9 mouse cellular contexts compared by ENCODE assay signal in the genomic region with DNA sequence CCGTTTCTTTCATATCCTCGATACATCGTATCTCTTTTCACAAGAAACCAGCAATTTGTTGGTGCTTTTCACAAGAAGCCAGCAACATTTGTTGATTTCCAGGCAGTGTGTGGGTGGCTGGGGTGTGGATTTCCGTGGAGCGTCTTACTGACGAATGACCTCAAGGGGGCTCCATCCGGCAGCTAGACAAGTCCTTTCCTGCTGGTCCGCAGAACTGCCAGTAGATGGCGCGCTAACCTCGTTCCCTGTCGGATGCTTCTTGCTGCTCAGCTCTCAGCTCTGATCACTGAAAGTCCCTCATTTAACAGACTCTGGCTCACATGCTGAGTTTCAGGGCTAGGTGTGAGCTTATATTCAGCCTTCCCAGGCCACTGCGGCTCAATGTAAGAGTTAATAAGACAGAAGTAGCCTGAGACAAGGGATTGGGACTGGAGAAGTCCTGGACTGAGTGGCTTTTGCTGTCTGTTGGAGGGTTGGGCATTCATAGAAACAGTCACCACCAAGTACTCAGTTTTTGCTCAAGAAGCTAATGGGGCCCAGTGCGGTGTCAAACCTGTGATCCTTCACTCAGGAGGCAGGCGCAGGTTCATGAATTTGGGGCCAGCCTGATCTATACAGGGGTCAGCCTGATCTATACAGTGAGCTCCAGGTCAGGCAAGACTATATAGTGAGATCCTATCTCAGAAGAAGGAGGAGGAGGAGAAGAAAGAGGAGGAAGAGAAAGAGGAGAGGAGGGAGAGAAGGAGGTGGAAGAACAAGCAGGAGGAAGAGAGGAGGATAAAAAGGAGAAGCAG. TPM values are rescaled to one million over a fixed set of nuclear protein-coding genes. Genes with fewer than 3 reads are reported as not detected.
A peak's percentile ranks its signal among the peaks of the same experiment; 100 is the strongest.
DNase-seq lines count a peak whose midpoint lies in the region; TF ChIP-seq lines count a peak whose summit lies in the region.
"Had no signal": no experiment of that assay in that cellular context is flagged by ENCODE, and none has a peak within 500 bp of the region (broad histone marks: within the 10 kb centered on the region; RNA-seq: fewer than 3 reads in every experiment).

No protein-coding gene starts in this region.

- no peak for TF ChIP-seq EP300 in CH12.LX (IDR thresholded peaks at IDR 0.05; ENCODE audit: low read length)

- no peaks in the 10 kb centered on the region for H3K9me3 ChIP-seq in CH12.LX (replicated peaks; ENCODE audit: low read length)
- H3K9me3 ChIP-seq: megakaryocyte, embryonic 14.5 days had no signal

- no peaks in the 10 kb centered on the region for H3K36me3 ChIP-seq in CH12.LX (replicated peaks in 1 of 2; ENCODE audit: control insufficient read depth in 1 of 2, insufficient read depth in 1 of 2, low read length in 1 of 2)

- no peak for TF ChIP-seq POLR2A in CH12.LX (IDR thresholded peaks at IDR 0.05; ENCODE audit: low read depth, low read length)
- no peak for TF ChIP-seq POLR2A in olfactory bulb, adult 2 months (IDR thresholded peaks at IDR 0.05; ENCODE audit: insufficient read depth, low read depth, low read length)

- H3K27ac ChIP-seq in CH12.LX (ENCODE audit: insufficient read depth, low read depth), result no peak overlapping the region
- H3K27ac ChIP-seq in olfactory bulb, adult 2 months (ENCODE audit: insufficient read depth, low read depth, low read length), result no peak overlapping the region

- no peak overlapping the region for H3K4me3 ChIP-seq in CH12.LX (replicated peaks in 1 of 3; ENCODE audit: low read depth in 2 of 3, low read length in 2 of 3, poor library complexity in 1 of 3)
- H3K4me3 ChIP-seq in olfactory bulb, adult 2 months (ENCODE audit: insufficient read depth, low read depth, low read length), result peak overlapping the region; percentile 21; the same call in 1 of the 2 replicates

- peak; percentile 96 for DNase-seq in CH12.LX (ENCODE audit: extremely low read depth)
- peak; percentile 88 for DNase-seq in brain, embryonic 18.5 days (ENCODE audit: low read depth, low spot score)
- DNase-seq in fibroblast of lung, adult 2 months (ENCODE audit: low read depth), result peak; percentile 84
- DNase-seq in heart, postnatal 14 days, result peak; percentile 91 to 94
- DNase-seq in large intestine, adult 2 months (ENCODE audit: low read depth, low spot score), result peak; percentile 82
- DNase-seq in lung, adult 18-20 months, result peak; percentile 75 to 82
- DNase-seq in thymus, adult 18-20 months, result peak; percentile 66 to 73

- TF ChIP-seq RAD21 in CH12.LX (IDR thresholded peaks at IDR 0.05; ENCODE audit: low read depth, low read length), result no peak; the same call in none of the 2 replicates

- 11% methylated on average over 15 of the region's 15 CpGs for WGBS in large intestine, adult 2 months
- WGBS in olfactory bulb, adult 2 months, result 9% methylated on average over 15 of the region's 15 CpGs

- H3K27me3 ChIP-seq in CH12.LX (replicated peaks), result peaks cover 4% of the 10 kb centered on the region

- H3K4me2 ChIP-seq in CH12.LX (ENCODE audit: insufficient read depth, low read depth, poor library complexity, severe bottlenecking), result no peak overlapping the region

- no peaks in the 10 kb centered on the region for H3K79me2 ChIP-seq in CH12.LX (replicated peaks; ENCODE audit: control insufficient read depth, extremely low read depth, insufficient read depth, poor library complexity, severe bottlenecking)

- peaks cover 1 to 34% of the 10 kb centered on the region in 2 experiments; a peak in 3 of 4 replicates for H3K4me1 ChIP-seq in CH12.LX (ENCODE audit: control insufficient read depth in 1 of 2, insufficient read depth in 2 of 2)
- peaks cover 2% of the 10 kb centered on the region; the same call in 1 of the 2 replicates for H3K4me1 ChIP-seq in olfactory bulb, adult 2 months (ENCODE audit: control insufficient read depth, insufficient read depth, low read length)

- TF ChIP-seq CTCF in CH12.LX (conservative IDR thresholded peaks at IDR 0.05 in 1 of 2, IDR thresholded peaks at IDR 0.05 in 1 of 2; ENCODE audit: low read depth in 2 of 2, low read length in 2 of 2), result peak; percentile 97 to 100
- TF ChIP-seq CTCF in olfactory bulb, adult 2 months (IDR thresholded peaks at IDR 0.05; ENCODE audit: insufficient read depth, low read depth, low read length), result peak; percentile 99

- H3K9ac ChIP-seq in CH12.LX (ENCODE audit: insufficient read depth, low read depth), result no peak overlapping the region

- dilution Hi-C loops in CH12.LX (cut with MboI; ENCODE audit: extremely low pct_ligation_motif_present, extremely low pct_unique_long_range_greater_than_20kb, low sequenced_read_pairs), result no loop called here

- intact Hi-C loops in heart, postnatal 14 days (cut with DNase I), result loop anchor here (1.0 to 2.0 kb wide), 2 partner anchors 69 to 225 kb away; no protein-coding TSS in a partner anchor

- in situ Hi-C loops in CH12.LX (cut with MboI; ENCODE audit: low pct_ligation_motif_present, low pct_unique_long_range_greater_than_20kb, low sequenced_read_pairs), result loop anchor here (5.0 kb wide), 1 partner anchor 235 kb away; no protein-coding TSS in a partner anchor

TF ChIP-seq in CH12.LX, 34 proteins besides CTCF, POLR2A, EP300 and RAD21 (continues in another document):
- peak; percentile 62; the same call in 1 of the 2 replicates for TF ChIP-seq TCF12 (IDR thresholded peaks at IDR 0.05; ENCODE audit: low read depth, low read length)
- TF ChIP-seq MAZ (IDR thresholded peaks at IDR 0.05; ENCODE audit: low read depth, low read length), result 0 out of 2 replicates have a peak, but pooled peaks have one; percentile 70
- TF ChIP-seq NELFE (IDR thresholded peaks at IDR 0.05; ENCODE audit: low read depth, low read length), result peak; percentile 93
- no peak for TF ChIP-seq USF1 (IDR thresholded peaks at IDR 0.05; ENCODE audit: low read depth, low read length)
- TF ChIP-seq ZKSCAN1 (IDR thresholded peaks at IDR 0.05; ENCODE audit: borderline replicate concordance, low read depth, low read length), result no peak
- no peak; the same call in 1 of the 2 replicates for TF ChIP-seq ETS1 (conservative IDR thresholded peaks at IDR 0.05; ENCODE audit: low read depth, low read length)
- TF ChIP-seq GABPA (IDR thresholded peaks at IDR 0.05; ENCODE audit: insufficient replicate concordance, low read depth, low read length), result no peak
- TF ChIP-seq MEF2A (IDR thresholded peaks at IDR 0.05; ENCODE audit: borderline replicate concordance, low read depth, low read length), result peak; percentile 64; the same call in 1 of the 2 replicates
- TF ChIP-seq UBTF (IDR thresholded peaks at IDR 0.05; ENCODE audit: low read depth, low read length), result no peak
- TF ChIP-seq BHLHE40 (IDR thresholded peaks at IDR 0.05; ENCODE audit: low read depth, low read length), result peak; percentile 54; the same call in 1 of the 2 replicates
- no peak for TF ChIP-seq USF2 (conservative IDR thresholded peaks at IDR 0.05; ENCODE audit: low read depth, low read length)
- peak; percentile 41 for TF ChIP-seq HCFC1 (IDR thresholded peaks at IDR 0.05; ENCODE audit: low read depth, low read length)
- no peak for TF ChIP-seq POLR2AphosphoS2 (IDR thresholded peaks at IDR 0.05; ENCODE audit: low read depth, low read length)
- peak; percentile 75 for TF ChIP-seq IRF4 (IDR thresholded peaks at IDR 0.05; ENCODE audit: low read depth, low read length)
- TF ChIP-seq JUND (conservative IDR thresholded peaks at IDR 0.05; ENCODE audit: low read depth, low read length), result peak; percentile 62; the same call in 1 of the 2 replicates
- TF ChIP-seq ZMIZ1 (IDR thresholded peaks at IDR 0.05; ENCODE audit: low read depth, low read length), result no peak
- TF ChIP-seq MXI1 (IDR thresholded peaks at IDR 0.05; ENCODE audit: low read depth, low read length), result no peak
- 0 out of 2 replicates have a peak, but pooled peaks have one; percentile 32 for TF ChIP-seq KAT2A (IDR thresholded peaks at IDR 0.05; ENCODE audit: insufficient replicate concordance, low read length)
- peak; percentile 99 for TF ChIP-seq SMC3 (IDR thresholded peaks at IDR 0.05; ENCODE audit: low read depth, low read length)
- no peak for TF ChIP-seq CHD1 (IDR thresholded peaks at IDR 0.05; ENCODE audit: low read depth, low read length)
- peak; percentile 63; the same call in 1 of the 2 replicates for TF ChIP-seq MYC (IDR thresholded peaks at IDR 0.05; ENCODE audit: low read depth, low read length)
- TF ChIP-seq JUN (IDR thresholded peaks at IDR 0.05; ENCODE audit: insufficient read depth, low read depth, low read length), result no peak
- TF ChIP-seq NRF1 (IDR thresholded peaks at IDR 0.05; ENCODE audit: low read depth, low read length), result peak; percentile 52; the same call in 1 of the 2 replicates
- TF ChIP-seq SIN3A (IDR thresholded peaks at IDR 0.05; ENCODE audit: low read length), result 0 out of 2 replicates have a peak, but pooled peaks have one; percentile 54
- 0 out of 2 replicates have a peak, but pooled peaks have one; percentile 18 for TF ChIP-seq CHD2 (IDR thresholded peaks at IDR 0.05; ENCODE audit: low read length)
- no peak for TF ChIP-seq PAX5 (IDR thresholded peaks at IDR 0.05; ENCODE audit: low read length)
- peak; percentile 59; the same call in 1 of the 2 replicates for TF ChIP-seq ELF1 (IDR thresholded peaks at IDR 0.05; ENCODE audit: low read depth, low read length)
- TF ChIP-seq RCOR1 (conservative IDR thresholded peaks at IDR 0.05; ENCODE audit: low read depth, low read length), result 0 out of 2 replicates have a peak, but pooled peaks have one; percentile 62
- TF ChIP-seq MAFK (IDR thresholded peaks at IDR 0.05; ENCODE audit: insufficient replicate concordance, low read length), result no peak
- TF ChIP-seq ZNF384 (IDR thresholded peaks at IDR 0.05; ENCODE audit: low read depth, low read length), result peak; percentile 52; the same call in 1 of the 2 replicates
- TF ChIP-seq E2F4 (IDR thresholded peaks at IDR 0.05; ENCODE audit: insufficient replicate concordance, low read depth, low read length), result 0 out of 2 replicates have a peak, but pooled peaks have one; percentile 61

RNA-seq across cellular contexts. Expression of a gene that starts 19.0 kb away (rescaled TPM):
- 1.9 and 2.0 TPM in 2 replicates for total RNA-seq in CH12.LX (2012; rRNA removed)
- 3.4 and 4.7 TPM in 2 replicates for total RNA-seq in CH12.LX (2014; rRNA removed)
- polyA plus RNA-seq in CH12.LX (2012; ENCODE audit: insufficient read length, low read depth), result 6.2 and 6.7 TPM in 2 replicates
- 1 to 10 TPM; 1.3 TPM for total RNA-seq in heart, postnatal 14 days (2021)
- 7.0 and 8.8 TPM in 2 replicates for polyA plus RNA-seq in large intestine, adult 2 months (2012; rRNA removed)
- polyA plus RNA-seq in olfactory bulb, adult 2 months (2012; ENCODE audit: insufficient read depth, insufficient read length, low replicate concordance, missing spikeins), result not detected in 2 replicates

RNA-seq across cellular contexts. Expression of a gene that starts 54.3 kb away (rescaled TPM):
- total RNA-seq in CH12.LX (2012; rRNA removed) (not detected in 2 replicates), CH12.LX (2014; rRNA removed) (not detected in 2 replicates)
- polyA plus RNA-seq in CH12.LX (2012; ENCODE audit: insufficient read length, low read depth), result not detected in 2 replicates
- not detected for total RNA-seq in heart, postnatal 14 days (2021)
- not detected in 2 replicates for polyA plus RNA-seq in large intestine, adult 2 months (2012; rRNA removed)
- not detected in 2 replicates for polyA plus RNA-seq in olfactory bulb, adult 2 months (2012; ENCODE audit: insufficient read depth, insufficient read length, low replicate concordance, missing spikeins)
